Mouse (Mus musculus): ENCODE measurements around the gene Pnpla7. TPM values are rescaled to one million over a fixed set of nuclear protein-coding genes. Genes with fewer than 3 reads are reported as not detected.

Gene Pnpla7
- total and polyA plus RNA-seq, 3 experiments, result 16.5 to 29.7 (median 22.4) TPM

DNA sequence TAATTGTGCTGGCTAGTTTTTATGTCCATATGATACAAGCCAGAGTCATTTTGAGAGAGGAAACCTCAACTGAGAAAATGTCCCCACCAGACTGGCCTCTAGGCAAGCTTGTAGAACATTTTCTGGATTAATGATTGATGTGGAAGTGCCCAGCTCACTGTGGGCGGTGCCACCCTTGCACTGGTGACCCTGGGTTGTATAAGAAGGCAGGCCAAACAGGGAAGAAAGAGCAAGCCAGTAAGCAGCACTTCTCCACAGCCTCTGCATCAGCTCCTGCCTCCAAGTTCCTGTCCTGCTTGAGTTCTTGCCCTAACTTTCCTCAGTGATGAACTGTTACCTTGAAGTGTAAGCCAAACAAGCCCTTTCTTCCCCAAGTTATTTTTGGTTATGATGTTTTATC lies 103.1 kb downstream of the Pnpla7 start:
- Histone ChIP-seq H3K79me2 (replicated peaks; ENCODE audit: control insufficient read depth, insufficient read depth, low read length) (no peaks in the 10 kb centered on the region), H3K4me1 (ENCODE audit: control insufficient read depth, insufficient read depth, low read length) (no peaks in the 10 kb centered on the region), H3K27ac (no peak overlapping the region), H3K27me3 (ENCODE audit: control insufficient read depth, insufficient read depth, low read length) (no peaks in the 10 kb centered on the region), H3K4me3 (no peak overlapping the region), H3K9ac (ENCODE audit: low read depth, low read length) (no peak overlapping the region), H3K36me3 (ENCODE audit: control insufficient read depth, insufficient read depth, low read length) (no peaks in the 10 kb centered on the region)
- DNase-seq, result no peak
- intact Hi-C loops (cut with DNase I), result no loop called here
- TF ChIP-seq CTCF (IDR thresholded peaks at IDR 0.05) (no peak), EP300 (IDR thresholded peaks at IDR 0.05; ENCODE audit: insufficient read depth, low read depth, low read length) (no peak), POLR2A (IDR thresholded peaks at IDR 0.05; ENCODE audit: insufficient read depth, low read depth, low read length) (no peak)
- 78% methylated on average over 1 of the region's 1 CpGs for WGBS

DNA sequence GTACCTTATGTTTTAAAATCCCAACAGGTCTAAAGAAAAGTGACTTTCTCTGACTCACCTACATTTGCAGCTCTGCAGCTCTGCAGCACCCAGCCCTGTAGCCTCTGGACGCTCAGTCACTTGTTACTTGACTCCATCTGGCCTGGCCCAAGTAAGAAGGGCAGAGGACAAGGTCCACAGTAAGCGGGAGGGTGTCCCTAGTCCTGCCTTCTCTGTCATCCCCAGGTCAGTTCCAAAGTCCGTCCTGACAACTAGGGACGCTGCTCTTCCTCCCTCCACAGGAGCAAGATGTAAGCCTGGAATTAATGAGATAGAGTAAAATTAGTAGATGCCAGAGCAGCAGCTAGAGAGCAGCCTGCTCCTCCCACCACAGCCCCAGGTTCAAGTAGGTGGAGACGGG lies 104.2 kb downstream of the Pnpla7 start, which contains the start of gene Entpd8:
TSS of gene Entpd8 (plus strand) at position 229 of the 400 bp plus-strand sequence.
- WGBS, result 54% methylated on average over 5 of the region's 5 CpGs
- Histone ChIP-seq H3K27me3 (ENCODE audit: control insufficient read depth, insufficient read depth, low read length) (no peaks in the 10 kb centered on the region), H3K4me3 (no peak within 1 kb of the TSS), H3K79me2 (replicated peaks; ENCODE audit: control insufficient read depth, insufficient read depth, low read length) (no peaks in the 10 kb centered on the region), H3K36me3 (ENCODE audit: control insufficient read depth, insufficient read depth, low read length) (no peaks in the 10 kb centered on the region), H3K27ac (no peak within 1 kb of the TSS), H3K4me1 (ENCODE audit: control insufficient read depth, insufficient read depth, low read length) (no peaks in the 10 kb centered on the region), H3K9ac (ENCODE audit: low read depth, low read length) (no peak within 1 kb of the TSS)
- TF ChIP-seq POLR2A (IDR thresholded peaks at IDR 0.05; ENCODE audit: insufficient read depth, low read depth, low read length) (no peak), CTCF (IDR thresholded peaks at IDR 0.05) (no peak), EP300 (IDR thresholded peaks at IDR 0.05; ENCODE audit: insufficient read depth, low read depth, low read length) (no peak)
- intact Hi-C loops (cut with DNase I), result no loop called here
- DNase-seq, result no peak

- no peak overlapping the region for H3K27ac ChIP-seq
- H3K36me3 ChIP-seq (ENCODE audit: control insufficient read depth, insufficient read depth, low read length), result no peaks in the 10 kb centered on the region
- no peak for DNase-seq
- H3K9ac ChIP-seq (ENCODE audit: low read depth, low read length), result no peak overlapping the region
- no peaks in the 10 kb centered on the region for H3K4me1 ChIP-seq (ENCODE audit: control insufficient read depth, insufficient read depth, low read length)
- no peaks in the 10 kb centered on the region for H3K27me3 ChIP-seq (ENCODE audit: control insufficient read depth, insufficient read depth, low read length)
- TF ChIP-seq CTCF (IDR thresholded peaks at IDR 0.05) (no peak), POLR2A (IDR thresholded peaks at IDR 0.05; ENCODE audit: insufficient read depth, low read depth, low read length) (no peak), EP300 (IDR thresholded peaks at IDR 0.05; ENCODE audit: insufficient read depth, low read depth, low read length) (no peak)
- H3K79me2 ChIP-seq (replicated peaks; ENCODE audit: control insufficient read depth, insufficient read depth, low read length), result no peaks in the 10 kb centered on the region
- intact Hi-C loops (cut with DNase I), result no loop called here
- no peak overlapping the region for H3K4me3 ChIP-seq
- 73% methylated on average over 4 of the region's 4 CpGs for WGBS
Observed at GRCm38 (mm10) chr2:25083697-25084096, 107.9 kb downstream of the Pnpla7 start.

GRCm38 (mm10) chr2:25085571-25085970 lies 109.7 kb downstream of the Pnpla7 start:
- Histone ChIP-seq H3K27me3 (ENCODE audit: control insufficient read depth, insufficient read depth, low read length) (no peaks in the 10 kb centered on the region), H3K4me1 (ENCODE audit: control insufficient read depth, insufficient read depth, low read length) (no peaks in the 10 kb centered on the region), H3K9ac (ENCODE audit: low read depth, low read length) (no peak overlapping the region), H3K4me3 (no peak overlapping the region), H3K36me3 (ENCODE audit: control insufficient read depth, insufficient read depth, low read length) (no peaks in the 10 kb centered on the region), H3K27ac (no peak overlapping the region), H3K79me2 (replicated peaks; ENCODE audit: control insufficient read depth, insufficient read depth, low read length) (no peaks in the 10 kb centered on the region)
- intact Hi-C loops (cut with DNase I), result no loop called here
- 93% methylated on average over 5 of the region's 5 CpGs for WGBS
- no peak for TF ChIP-seq POLR2A (IDR thresholded peaks at IDR 0.05; ENCODE audit: insufficient read depth, low read depth, low read length)
- TF ChIP-seq CTCF (IDR thresholded peaks at IDR 0.05), result no peak
- no peak for TF ChIP-seq EP300 (IDR thresholded peaks at IDR 0.05; ENCODE audit: insufficient read depth, low read depth, low read length)
- no peak for DNase-seq

DNA sequence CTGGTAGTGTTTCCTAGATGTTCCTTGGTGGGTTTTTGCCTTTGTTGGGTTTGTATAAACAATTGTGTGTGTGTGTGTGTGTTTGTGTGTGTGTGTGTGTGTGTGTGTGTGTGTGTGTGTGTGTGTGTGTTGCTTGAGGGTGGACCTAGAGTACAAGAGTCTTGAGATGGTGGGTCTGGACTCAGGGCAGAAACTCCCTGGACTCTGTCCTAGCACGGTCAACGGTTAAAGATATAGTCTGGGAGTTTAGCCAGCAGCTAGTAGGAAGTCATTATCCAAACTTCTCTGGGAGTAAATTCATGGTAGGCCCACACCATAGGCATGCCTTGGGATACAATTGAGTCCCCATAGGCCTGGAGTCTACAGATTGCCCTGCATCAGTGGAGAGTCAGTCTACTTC lies 112.0 kb downstream of the Pnpla7 start:
- TF ChIP-seq CTCF (IDR thresholded peaks at IDR 0.05) (no peak), EP300 (IDR thresholded peaks at IDR 0.05; ENCODE audit: insufficient read depth, low read depth, low read length) (no peak), POLR2A (IDR thresholded peaks at IDR 0.05; ENCODE audit: insufficient read depth, low read depth, low read length) (no peak)
- WGBS, result 15% methylated on average over 2 of the region's 2 CpGs
- intact Hi-C loops (cut with DNase I), result no loop called here
- H3K79me2 ChIP-seq (replicated peaks; ENCODE audit: control insufficient read depth, insufficient read depth, low read length), result no peaks in the 10 kb centered on the region
- no peak for DNase-seq
- no peaks in the 10 kb centered on the region for H3K36me3 ChIP-seq (ENCODE audit: control insufficient read depth, insufficient read depth, low read length)
- H3K4me3 ChIP-seq, result no peak overlapping the region
- H3K4me1 ChIP-seq (ENCODE audit: control insufficient read depth, insufficient read depth, low read length), result no peaks in the 10 kb centered on the region
- H3K9ac ChIP-seq (ENCODE audit: low read depth, low read length), result no peak overlapping the region
- no peak overlapping the region for H3K27ac ChIP-seq
- H3K27me3 ChIP-seq (ENCODE audit: control insufficient read depth, insufficient read depth, low read length), result no peaks in the 10 kb centered on the region

DNA sequence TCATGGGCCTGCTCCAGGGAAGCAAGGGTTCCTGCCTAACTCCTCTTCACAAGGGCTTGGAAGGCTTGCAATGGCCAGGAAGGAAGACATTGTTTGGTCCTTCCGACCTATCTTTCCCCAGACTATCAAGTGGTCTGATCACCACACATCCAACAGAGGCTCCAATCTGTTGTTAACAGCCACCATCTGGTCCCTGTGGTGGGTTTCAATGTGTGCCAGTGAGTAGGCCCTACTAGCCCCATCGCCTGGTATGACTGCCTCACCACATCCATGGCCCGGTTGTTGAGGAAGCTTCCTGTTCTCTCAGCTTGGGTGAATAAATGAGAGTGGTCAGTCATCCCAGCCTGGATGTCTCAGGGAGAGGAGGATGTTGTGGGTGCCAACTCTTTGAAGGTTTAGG lies 112.8 kb downstream of the Pnpla7 start:
- DNase-seq, result no peak
- intact Hi-C loops (cut with DNase I), result no loop called here
- Histone ChIP-seq H3K4me1 (ENCODE audit: control insufficient read depth, insufficient read depth, low read length) (no peaks in the 10 kb centered on the region), H3K27ac (no peak overlapping the region), H3K9ac (ENCODE audit: low read depth, low read length) (no peak overlapping the region), H3K36me3 (ENCODE audit: control insufficient read depth, insufficient read depth, low read length) (no peaks in the 10 kb centered on the region), H3K79me2 (replicated peaks; ENCODE audit: control insufficient read depth, insufficient read depth, low read length) (no peaks in the 10 kb centered on the region), H3K4me3 (no peak overlapping the region), H3K27me3 (ENCODE audit: control insufficient read depth, insufficient read depth, low read length) (no peaks in the 10 kb centered on the region)
- TF ChIP-seq EP300 (IDR thresholded peaks at IDR 0.05; ENCODE audit: insufficient read depth, low read depth, low read length) (no peak), CTCF (IDR thresholded peaks at IDR 0.05) (no peak), POLR2A (IDR thresholded peaks at IDR 0.05; ENCODE audit: insufficient read depth, low read depth, low read length) (no peak)
- 66% methylated on average over 3 of the region's 3 CpGs for WGBS

Data from heart, adult 2 months (tissue).